Mouse (Mus musculus): ENCODE measurements around the gene Macc1. TPM values are rescaled to one million over a fixed set of nuclear protein-coding genes. Genes with fewer than 3 reads are reported as not detected.

Macc1 gene
- polyA plus RNA-seq, 1 experiment from 2014 or later: 0.10 TPM

- Histone ChIP-seq H3K4me1 (no peaks in the 10 kb centered on the region), H3K27me3 (ENCODE audit: low read depth, poor library complexity, severe bottlenecking) (no peaks in the 10 kb centered on the region), H3K4me3 (no peak overlapping the region), H3K9me3 (replicated peaks) (no peaks in the 10 kb centered on the region), H3K36me3 (no peaks in the 10 kb centered on the region), H3K27ac (replicated peaks) (no peak overlapping the region)
- 87% methylated on average over 2 of the region's 2 CpGs for WGBS
- DNase-seq (ENCODE audit: low spot score): no peak
These were observed 84.1 kb downstream of the Macc1 start for GRCm38 (mm10) chr12:119398046-119398659.

- Histone ChIP-seq H3K27me3 (ENCODE audit: low read depth, poor library complexity, severe bottlenecking) (no peaks in the 10 kb centered on the region), H3K9me3 (replicated peaks) (no peaks in the 10 kb centered on the region), H3K27ac (replicated peaks) (no peak overlapping the region), H3K36me3 (no peaks in the 10 kb centered on the region), H3K4me1 (no peaks in the 10 kb centered on the region), H3K4me3 (no peak overlapping the region)
- 88% methylated on average over 1 of the region's 1 CpGs for WGBS
- no peak for DNase-seq (ENCODE audit: low spot score)
These were observed 88.2 kb downstream of the Macc1 start for GRCm38 (mm10) chr12:119402273-119402672.

GRCm38 (mm10) chr12:119402796-119403195 lies 88.7 kb downstream of the Macc1 start:
- no peaks in the 10 kb centered on the region for H3K4me1 ChIP-seq
- no peak overlapping the region for H3K4me3 ChIP-seq
- WGBS: 61% methylated on average over 3 of the region's 3 CpGs
- H3K27me3 ChIP-seq (ENCODE audit: low read depth, poor library complexity, severe bottlenecking): no peaks in the 10 kb centered on the region
- H3K27ac ChIP-seq (replicated peaks): no peak overlapping the region
- H3K9me3 ChIP-seq (replicated peaks): no peaks in the 10 kb centered on the region
- no peak for DNase-seq (ENCODE audit: low spot score)
- H3K36me3 ChIP-seq: no peaks in the 10 kb centered on the region

GRCm38 (mm10) chr12:119404810-119405209 lies 90.7 kb downstream of the Macc1 start:
- Histone ChIP-seq H3K27me3 (ENCODE audit: low read depth, poor library complexity, severe bottlenecking) (no peaks in the 10 kb centered on the region), H3K4me1 (no peaks in the 10 kb centered on the region), H3K9me3 (replicated peaks) (0 out of 2 replicates have a peak, but pooled peaks cover 4% of the 10 kb centered on the region), H3K4me3 (no peak overlapping the region), H3K27ac (replicated peaks) (no peak overlapping the region), H3K36me3 (no peaks in the 10 kb centered on the region)
- 85% methylated on average over 1 of the region's 1 CpGs for WGBS
- no peak for DNase-seq (ENCODE audit: low spot score)

GRCm38 (mm10) chr12:119410522-119410921 lies 96.5 kb downstream of the Macc1 start:
- no peaks in the 10 kb centered on the region for H3K36me3 ChIP-seq
- H3K27me3 ChIP-seq (ENCODE audit: low read depth, poor library complexity, severe bottlenecking): no peaks in the 10 kb centered on the region
- H3K27ac ChIP-seq (replicated peaks): no peak overlapping the region
- no peaks in the 10 kb centered on the region for H3K4me1 ChIP-seq
- no peak for DNase-seq (ENCODE audit: low spot score)
- 0 out of 2 replicates have a peak, but pooled peaks cover 4% of the 10 kb centered on the region for H3K9me3 ChIP-seq (replicated peaks)
- H3K4me3 ChIP-seq: no peak overlapping the region

- 80% methylated on average over 2 of the region's 2 CpGs for WGBS
These were observed 96.9 kb downstream of the Macc1 start for GRCm38 (mm10) chr12:119410956-119411355.

GRCm38 (mm10) chr12:119411982-119412381 lies 97.9 kb downstream of the Macc1 start:
- H3K4me3 ChIP-seq: no peak overlapping the region
- 0 out of 2 replicates have a peak, but pooled peaks cover 4% of the 10 kb centered on the region for H3K9me3 ChIP-seq (replicated peaks)
- no peaks in the 10 kb centered on the region for H3K4me1 ChIP-seq
- DNase-seq (ENCODE audit: low spot score): no peak
- WGBS: 87% methylated on average over 2 of the region's 2 CpGs
- no peaks in the 10 kb centered on the region for H3K27me3 ChIP-seq (ENCODE audit: low read depth, poor library complexity, severe bottlenecking)
- H3K36me3 ChIP-seq: no peaks in the 10 kb centered on the region
- no peak overlapping the region for H3K27ac ChIP-seq (replicated peaks)

More at GRCm38 (mm10) chr12:119410956-119411355, 96.9 kb downstream of the Macc1 start:
- DNase-seq (ENCODE audit: low spot score): no peak
- no peaks in the 10 kb centered on the region for H3K36me3 ChIP-seq
- H3K4me1 ChIP-seq: no peaks in the 10 kb centered on the region
- no peak overlapping the region for H3K4me3 ChIP-seq
- no peak overlapping the region for H3K27ac ChIP-seq (replicated peaks)
- H3K9me3 ChIP-seq (replicated peaks): 0 out of 2 replicates have a peak, but pooled peaks cover 4% of the 10 kb centered on the region
- H3K27me3 ChIP-seq (ENCODE audit: low read depth, poor library complexity, severe bottlenecking): no peaks in the 10 kb centered on the region

GRCm38 (mm10) chr12:119415900-119416299 lies 101.8 kb downstream of the Macc1 start:
- no peak for DNase-seq (ENCODE audit: low spot score)
- Histone ChIP-seq H3K4me3 (no peak overlapping the region), H3K4me1 (no peaks in the 10 kb centered on the region), H3K9me3 (replicated peaks) (no peaks in the 10 kb centered on the region), H3K36me3 (no peaks in the 10 kb centered on the region), H3K27me3 (ENCODE audit: low read depth, poor library complexity, severe bottlenecking) (no peaks in the 10 kb centered on the region), H3K27ac (replicated peaks) (no peak overlapping the region)
- WGBS: 86% methylated on average over 2 of the region's 2 CpGs

- H3K4me3 ChIP-seq: no peak overlapping the region
- H3K4me1 ChIP-seq: no peaks in the 10 kb centered on the region
- no peaks in the 10 kb centered on the region for H3K9me3 ChIP-seq (replicated peaks)
- H3K36me3 ChIP-seq: no peaks in the 10 kb centered on the region
- H3K27ac ChIP-seq (replicated peaks): no peak overlapping the region
- 93% methylated on average over 2 of the region's 2 CpGs for WGBS
- DNase-seq (ENCODE audit: low spot score): no peak
- no peaks in the 10 kb centered on the region for H3K27me3 ChIP-seq (ENCODE audit: low read depth, poor library complexity, severe bottlenecking)
These were observed 111.7 kb downstream of the Macc1 start for GRCm38 (mm10) chr12:119425749-119426148.

GRCm38 (mm10) chr12:119426182-119426886 lies 112.3 kb downstream of the Macc1 start:
- no peaks in the 10 kb centered on the region for H3K36me3 ChIP-seq
- WGBS: 100% methylated on average over 2 of the region's 2 CpGs
- no peaks in the 10 kb centered on the region for H3K9me3 ChIP-seq (replicated peaks)
- DNase-seq (ENCODE audit: low spot score): no peak
- H3K4me3 ChIP-seq: no peak overlapping the region
- H3K27me3 ChIP-seq (ENCODE audit: low read depth, poor library complexity, severe bottlenecking): no peaks in the 10 kb centered on the region
- no peaks in the 10 kb centered on the region for H3K4me1 ChIP-seq
- no peak overlapping the region for H3K27ac ChIP-seq (replicated peaks)

GRCm38 (mm10) chr12:119426887-119427204 lies 112.8 kb downstream of the Macc1 start:
- Histone ChIP-seq H3K36me3 (no peaks in the 10 kb centered on the region), H3K4me3 (no peak overlapping the region), H3K4me1 (no peaks in the 10 kb centered on the region), H3K9me3 (replicated peaks) (no peaks in the 10 kb centered on the region), H3K27ac (replicated peaks) (no peak overlapping the region), H3K27me3 (ENCODE audit: low read depth, poor library complexity, severe bottlenecking) (no peaks in the 10 kb centered on the region)
- WGBS: 66% methylated on average over 1 of the region's 1 CpGs
- DNase-seq (ENCODE audit: low spot score): peak; percentile 40

GRCm38 (mm10) chr12:119440720-119441119 lies 126.7 kb downstream of the Macc1 start:
- 80% methylated on average over 2 of the region's 2 CpGs for WGBS
- H3K4me3 ChIP-seq: no peak overlapping the region
- H3K4me1 ChIP-seq: no peaks in the 10 kb centered on the region
- no peak for DNase-seq (ENCODE audit: low spot score)
- no peaks in the 10 kb centered on the region for H3K27me3 ChIP-seq (ENCODE audit: low read depth, poor library complexity, severe bottlenecking)
- H3K36me3 ChIP-seq: no peaks in the 10 kb centered on the region
- H3K9me3 ChIP-seq (replicated peaks): no peaks in the 10 kb centered on the region
- H3K27ac ChIP-seq (replicated peaks): no peak overlapping the region

- H3K4me1 ChIP-seq: no peaks in the 10 kb centered on the region
- H3K4me3 ChIP-seq: no peak overlapping the region
- no peaks in the 10 kb centered on the region for H3K9me3 ChIP-seq (replicated peaks)
- H3K27ac ChIP-seq (replicated peaks): no peak overlapping the region
- 93% methylated on average over 2 of the region's 2 CpGs for WGBS
- DNase-seq (ENCODE audit: low spot score): no peak
- H3K36me3 ChIP-seq: no peaks in the 10 kb centered on the region
- no peaks in the 10 kb centered on the region for H3K27me3 ChIP-seq (ENCODE audit: low read depth, poor library complexity, severe bottlenecking)
These were observed 136.0 kb downstream of the Macc1 start for GRCm38 (mm10) chr12:119450116-119450515.
